Mouse (Mus musculus): ENCODE data around the gene Pitpnm2.

Gene Pitpnm2

DNA sequence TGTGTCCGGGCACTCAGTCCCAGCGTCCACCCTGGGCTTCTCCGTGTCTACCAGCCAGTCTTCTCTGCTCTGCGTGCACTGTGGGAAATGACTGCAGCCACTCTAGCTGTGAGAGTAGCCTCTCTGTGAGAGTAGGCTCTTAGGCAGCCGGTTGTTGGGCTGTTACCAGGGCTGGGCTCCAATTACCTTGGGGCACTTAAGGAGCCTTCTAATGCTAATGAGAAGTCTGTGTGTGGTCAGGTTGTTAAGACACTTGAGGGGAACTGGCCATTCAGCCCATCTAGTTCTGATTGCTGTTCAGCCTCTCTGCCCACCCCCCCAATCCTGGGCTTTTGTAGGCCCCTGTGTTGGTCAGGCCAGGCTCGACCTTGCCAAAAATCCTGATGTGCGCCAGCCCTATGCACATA, 72.8 kb downstream of the Pitpnm2 start:
- peak; percentile 73 to 76 for DNase-seq

DNA sequence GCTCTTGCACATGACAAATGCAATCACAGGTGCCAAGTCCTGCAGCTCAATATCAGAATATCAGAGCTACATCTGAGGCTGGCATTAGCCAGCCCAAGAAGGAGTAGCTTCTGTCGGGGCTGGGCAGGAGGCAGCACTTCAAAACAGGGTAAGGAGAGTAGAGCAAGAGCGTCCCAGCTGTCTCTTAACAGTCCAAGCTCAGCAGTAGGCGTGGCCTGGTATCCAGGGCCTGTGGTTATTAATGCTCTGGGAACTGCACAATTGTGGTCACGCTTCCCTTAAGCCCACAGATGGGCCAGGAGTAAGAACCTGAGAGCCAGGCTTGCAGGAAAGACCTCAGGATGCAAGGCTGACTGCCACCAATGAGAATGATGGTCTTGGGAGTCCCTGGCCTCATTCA, 74.4 kb downstream of the Pitpnm2 start:
- DNase-seq = no peak

DNA sequence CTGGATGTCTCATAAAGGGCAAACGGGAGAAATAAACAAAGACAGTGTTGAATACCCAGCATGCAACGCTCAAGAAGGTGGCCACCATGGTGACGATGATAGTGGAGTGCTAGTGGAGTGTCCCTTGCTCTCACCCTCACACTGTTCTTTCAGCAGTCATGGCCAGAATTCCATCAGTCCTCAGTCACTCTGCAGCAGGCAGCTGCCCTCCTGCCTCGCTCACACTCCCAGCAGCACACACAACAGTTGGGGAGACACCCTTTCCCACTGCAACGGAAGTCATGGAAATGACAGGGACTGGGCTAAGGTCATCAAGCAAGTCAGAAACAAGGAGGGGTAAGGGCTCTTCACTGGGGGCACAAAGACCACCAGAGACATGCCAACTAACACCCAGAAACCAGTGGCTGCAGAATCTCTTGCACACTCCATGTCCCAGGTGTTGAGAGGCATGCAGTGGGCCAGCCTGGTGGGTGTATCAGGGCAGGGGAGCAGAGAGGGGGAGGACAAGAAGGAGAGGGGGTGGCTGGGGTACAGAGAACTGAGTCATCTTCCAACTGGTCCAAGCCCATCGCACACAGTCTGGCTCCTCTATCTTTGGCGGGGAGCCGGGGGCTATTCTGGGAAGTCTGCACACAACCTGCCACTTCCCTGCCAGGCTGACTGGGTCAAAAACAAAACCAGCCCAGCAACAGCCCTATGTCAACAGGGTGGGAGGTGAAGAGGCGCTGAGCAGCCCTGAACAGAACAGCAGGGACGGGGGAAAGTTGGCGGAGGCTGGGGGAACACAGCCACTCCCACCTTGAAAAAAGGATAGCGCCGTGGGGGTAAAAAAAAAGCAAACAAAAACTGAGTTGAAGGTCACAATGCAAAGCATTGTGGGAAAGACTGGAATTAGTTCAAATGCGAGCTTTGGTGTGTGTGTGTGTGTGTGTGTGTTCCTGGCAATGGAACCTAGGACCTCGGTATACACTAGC, 76.3 kb downstream of the Pitpnm2 start:
- peak; percentile 70 to 75 for DNase-seq

DNA sequence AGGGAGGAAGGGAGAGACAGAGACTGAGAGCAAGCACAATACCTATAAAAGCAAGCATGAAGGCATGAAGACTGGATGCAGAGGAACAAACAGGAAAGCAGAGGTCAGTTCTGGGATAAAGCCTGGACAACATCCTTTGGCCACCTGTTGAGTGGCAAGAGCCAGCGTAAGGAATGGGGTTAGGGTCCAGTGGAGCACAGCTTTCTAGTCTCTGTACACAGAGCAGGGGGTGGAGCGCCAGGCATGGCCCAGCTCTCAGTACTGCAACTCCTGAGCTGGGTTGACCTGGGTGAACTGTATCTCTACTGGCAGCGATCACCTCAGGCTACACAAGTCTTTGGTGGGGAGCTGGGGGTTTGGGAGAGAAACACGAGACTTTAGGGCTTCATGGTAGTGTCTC, 77.3 kb downstream of the Pitpnm2 start:
- DNase-seq = no peak

DNA sequence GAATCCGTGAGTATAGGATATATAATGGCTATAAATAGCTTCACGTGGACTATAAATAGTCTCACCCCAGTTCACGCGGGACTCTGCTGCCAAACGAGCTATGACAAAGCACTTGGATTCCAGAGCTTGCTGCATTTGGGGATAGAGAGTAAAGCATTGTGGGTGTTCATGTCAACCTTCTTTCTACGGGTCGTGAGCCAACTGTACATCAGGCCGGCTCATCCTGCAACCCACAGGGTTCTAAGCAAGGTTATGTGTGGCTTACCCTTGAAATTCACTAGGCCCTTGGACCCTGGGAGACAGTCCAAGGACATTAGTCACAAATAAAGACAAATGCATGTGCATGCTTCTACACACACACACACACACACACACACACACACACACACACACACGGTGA, 77.8 kb downstream of the Pitpnm2 start:
- DNase-seq = no peak

DNA sequence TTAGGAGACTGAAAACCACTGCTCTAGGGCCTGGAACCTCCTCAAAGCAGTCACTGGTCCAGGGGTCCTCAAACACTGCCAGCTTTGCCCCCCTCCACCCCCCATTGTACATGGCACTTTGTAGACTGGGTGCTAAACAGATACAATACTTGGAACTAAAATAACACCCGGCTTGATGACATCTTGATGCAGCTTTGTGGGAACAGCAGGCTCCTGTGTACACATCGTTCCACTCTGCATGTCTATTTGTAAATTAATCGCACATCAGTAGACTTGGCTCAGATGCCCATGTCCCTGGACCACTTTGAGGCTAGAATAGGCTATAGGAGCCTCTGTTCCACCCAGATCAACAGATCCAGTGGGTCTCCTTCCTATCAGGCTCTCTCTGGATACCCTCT, 80.3 kb downstream of the Pitpnm2 start:
- no peak for DNase-seq

DNA sequence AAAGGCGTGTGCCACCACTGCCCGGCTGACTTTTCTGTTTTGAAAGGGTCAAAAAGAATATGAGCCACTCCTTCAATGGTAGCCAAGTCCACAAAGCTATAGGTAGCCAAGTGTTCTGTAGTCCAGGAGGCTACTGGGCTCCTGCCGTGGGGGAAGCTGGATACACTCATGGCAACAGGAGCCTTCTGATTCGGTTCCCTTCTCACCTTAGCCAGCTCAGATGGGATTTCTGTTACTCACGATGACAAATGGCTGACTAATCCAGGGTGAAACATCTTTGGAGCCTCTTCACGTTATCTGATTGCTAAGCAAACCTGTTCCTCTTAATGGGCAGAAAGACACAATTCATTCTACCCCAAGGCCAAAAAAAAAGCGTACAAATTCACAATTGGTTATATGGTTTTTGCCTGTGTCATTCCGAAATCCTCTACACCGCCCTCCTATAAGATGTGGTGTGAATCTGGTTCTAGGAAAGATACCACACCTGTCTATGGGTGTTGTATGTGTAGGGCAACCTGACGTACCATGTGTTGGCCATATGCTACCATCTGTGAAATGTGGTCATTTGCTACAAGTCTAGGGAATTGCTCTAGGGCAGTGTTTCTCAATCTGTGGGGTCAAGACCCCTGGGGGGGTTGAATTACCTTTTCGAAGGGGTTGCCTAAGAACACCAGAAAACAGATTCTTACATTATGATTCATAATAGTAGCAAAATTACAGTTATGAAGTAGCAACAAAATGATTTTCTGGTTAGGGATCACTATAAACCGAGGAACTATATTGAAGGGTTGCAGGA, 80.9 kb downstream of the Pitpnm2 start:
- DNase-seq = no peak

DNA sequence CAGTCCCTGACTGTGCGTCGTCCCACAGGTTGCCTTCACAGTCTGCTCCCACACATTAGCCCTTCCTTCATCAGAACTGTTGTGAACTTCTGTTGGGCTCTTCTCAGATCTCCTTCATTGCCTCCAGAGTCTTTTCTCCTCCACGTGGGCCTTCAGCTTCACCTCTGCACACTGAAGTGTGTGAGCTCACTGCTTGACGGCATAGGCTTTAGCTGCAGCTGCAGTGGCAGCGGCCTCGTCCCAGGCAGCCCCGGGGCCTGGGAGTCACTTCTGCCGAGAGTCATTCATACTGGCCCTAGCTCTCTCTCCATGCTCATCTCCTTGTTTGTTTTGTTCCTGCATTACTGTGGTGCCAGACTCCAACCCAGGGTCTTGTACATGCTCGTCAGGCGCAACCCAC, 81.9 kb downstream of the Pitpnm2 start:
- no peak for DNase-seq

DNA sequence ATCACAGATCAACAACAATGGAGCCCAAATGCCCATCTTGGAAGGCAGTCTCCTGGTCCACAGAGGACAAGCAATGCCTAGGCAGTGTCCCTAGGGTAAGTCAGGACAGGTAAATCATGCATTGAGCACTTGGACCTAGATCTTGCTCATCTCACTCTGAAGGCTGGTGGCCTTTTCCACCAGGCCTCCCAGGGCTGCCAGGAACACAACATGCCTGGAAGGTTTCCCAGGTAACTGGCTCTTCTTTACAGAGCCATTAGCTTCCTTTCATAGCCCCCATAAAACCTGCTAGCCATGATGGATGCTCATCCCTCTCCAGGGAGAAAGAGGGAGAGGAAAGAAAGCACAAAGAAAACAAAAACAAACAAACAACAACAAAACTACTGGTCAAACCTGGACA, 82.8 kb downstream of the Pitpnm2 start:
- no peak for DNase-seq

DNA sequence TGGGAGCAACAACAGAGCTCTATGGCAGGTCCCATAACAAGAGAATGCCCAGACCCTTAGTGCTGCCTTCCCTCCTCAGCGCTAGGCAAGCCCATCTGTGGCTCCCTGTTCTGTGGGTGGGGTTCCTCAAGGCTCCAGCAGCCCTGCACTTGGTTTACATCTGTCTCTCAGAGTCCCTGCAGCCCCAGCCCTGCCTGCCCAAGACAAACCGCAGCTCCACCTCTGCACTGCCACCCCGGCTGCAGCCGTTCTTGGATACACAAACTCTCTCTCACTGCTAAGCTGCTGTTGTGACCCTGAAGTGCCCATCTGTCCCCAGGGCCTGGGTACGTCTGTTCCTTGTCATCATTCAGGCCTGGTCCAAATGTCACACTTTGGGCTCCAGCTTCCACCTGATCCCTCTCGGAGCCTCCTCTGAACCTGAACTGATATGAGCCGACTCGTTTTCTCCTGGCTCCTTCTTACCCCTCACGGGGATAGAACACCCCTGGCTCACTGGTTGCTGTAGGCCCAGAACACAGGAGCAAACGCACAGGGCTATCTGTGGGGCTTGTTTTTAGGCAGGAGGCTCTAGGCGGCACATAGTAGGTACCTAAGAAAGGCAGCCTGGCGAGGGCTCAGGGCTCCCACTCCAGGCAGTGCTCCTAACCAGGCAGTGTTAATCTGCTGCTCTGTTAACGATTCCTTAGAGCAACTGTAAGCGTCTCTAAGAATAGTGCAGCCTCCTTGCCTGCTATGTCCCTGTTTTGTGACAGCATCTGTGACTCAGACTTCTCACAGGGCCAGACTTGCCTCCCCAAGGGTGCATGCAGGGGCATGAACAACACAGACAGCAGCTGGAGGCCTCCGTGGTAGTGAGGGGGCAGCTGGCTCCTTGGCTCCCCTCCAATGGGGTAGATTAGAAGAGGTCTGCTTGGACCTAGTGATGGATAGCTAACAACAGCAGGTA, 83.7 kb downstream of the Pitpnm2 start:
- DNase-seq = no peak

DNA sequence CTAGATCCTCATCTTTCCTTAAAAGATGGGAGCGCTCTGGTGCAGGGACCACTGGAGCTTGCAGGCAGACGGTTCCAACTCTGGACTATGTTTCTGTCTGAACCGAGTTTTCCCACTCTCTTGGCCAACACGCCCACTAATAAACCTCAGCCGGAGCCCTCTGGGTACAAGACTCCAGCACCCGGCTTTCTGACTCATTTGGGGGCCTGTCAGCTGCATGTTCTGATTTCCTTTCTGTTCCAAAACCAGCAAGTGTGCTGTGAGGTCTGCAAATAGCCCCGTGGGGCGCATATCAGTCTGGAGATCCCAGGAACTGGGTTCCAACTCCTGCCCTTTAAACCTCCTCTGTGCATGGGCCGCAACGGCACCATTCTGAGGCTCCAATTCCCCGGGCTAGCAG, 86.1 kb downstream of the Pitpnm2 start:
- no peak for DNase-seq

DNA sequence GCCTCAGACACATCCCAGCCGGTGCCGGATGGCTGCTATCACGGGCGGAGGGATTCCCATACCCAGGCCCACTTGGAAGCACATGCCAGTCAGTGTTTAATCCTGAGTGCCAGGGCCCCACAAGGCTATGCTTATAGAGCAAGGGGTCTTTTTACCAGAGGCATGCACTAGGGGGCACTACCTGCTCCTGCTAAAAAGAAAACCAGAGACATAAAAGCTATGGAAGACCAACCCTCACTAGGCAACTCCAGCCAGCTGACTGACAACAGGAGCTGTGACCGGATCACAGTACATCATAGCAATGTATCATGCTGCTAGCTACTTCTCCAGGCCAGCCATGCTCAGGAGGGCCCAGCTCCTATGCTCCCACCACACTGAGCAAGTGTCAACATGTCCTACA, 87.0 kb downstream of the Pitpnm2 start:
- peak; percentile 71 to 79 for DNase-seq

DNA sequence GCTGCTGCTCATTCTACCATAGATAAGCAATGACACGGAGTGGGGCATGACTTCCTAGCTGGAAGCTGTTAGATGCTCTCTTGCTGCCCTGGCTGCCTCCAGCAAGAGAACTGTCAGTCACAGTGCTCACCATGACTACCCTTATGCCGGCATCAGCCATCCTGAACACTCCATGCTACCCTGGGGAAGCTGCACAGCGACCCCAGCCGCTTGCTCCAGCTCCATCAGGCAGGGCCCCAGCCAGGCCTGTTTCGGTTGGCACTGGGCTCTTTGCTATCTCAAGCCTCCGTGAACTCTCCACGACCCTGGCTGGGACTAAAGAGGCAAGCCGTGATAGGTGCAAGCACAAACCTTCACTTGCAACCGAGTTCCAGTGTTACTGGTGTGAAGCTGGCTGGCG, 87.7 kb downstream of the Pitpnm2 start:
- DNase-seq = no peak

DNA sequence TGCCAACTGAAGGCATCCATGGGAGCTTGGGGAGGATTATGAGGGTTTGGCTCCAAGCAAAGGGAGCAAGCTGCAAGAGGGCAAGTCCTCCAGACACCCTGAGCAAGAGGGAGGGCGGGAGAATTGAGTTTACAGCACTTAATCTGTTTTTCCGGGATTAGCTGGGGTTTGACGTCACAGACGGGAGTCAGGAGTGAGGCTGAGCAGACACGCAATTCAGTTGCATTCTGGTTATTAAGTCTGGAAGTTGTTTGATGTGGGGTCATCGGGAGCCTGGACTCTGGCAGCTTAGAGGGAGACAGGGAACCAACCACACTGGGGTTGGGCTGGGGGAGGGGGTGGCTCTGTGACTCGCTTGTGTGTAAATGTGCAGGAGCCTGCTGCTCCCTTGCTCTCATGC, 90.1 kb downstream of the Pitpnm2 start:
- no peak for DNase-seq

DNA sequence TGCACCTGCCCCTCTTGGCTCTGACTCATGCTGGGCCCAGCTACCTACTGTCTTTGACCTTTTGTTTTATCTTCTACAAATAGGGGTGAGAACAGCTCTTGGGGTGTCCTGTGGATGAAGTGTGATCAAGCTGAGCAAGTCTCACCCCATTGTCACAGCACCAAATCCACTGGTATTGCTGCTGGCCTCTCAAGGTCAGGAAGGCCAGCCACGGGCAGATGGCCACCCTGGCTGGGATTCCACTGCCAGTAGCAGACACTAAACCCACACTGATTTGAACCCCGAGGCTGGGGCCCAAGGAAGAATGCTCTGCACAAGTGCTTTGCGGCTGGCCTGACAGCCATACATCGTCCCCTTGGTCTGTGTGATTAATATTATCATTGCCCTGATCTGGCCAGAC, 91.3 kb downstream of the Pitpnm2 start:
- no peak for DNase-seq

DNA sequence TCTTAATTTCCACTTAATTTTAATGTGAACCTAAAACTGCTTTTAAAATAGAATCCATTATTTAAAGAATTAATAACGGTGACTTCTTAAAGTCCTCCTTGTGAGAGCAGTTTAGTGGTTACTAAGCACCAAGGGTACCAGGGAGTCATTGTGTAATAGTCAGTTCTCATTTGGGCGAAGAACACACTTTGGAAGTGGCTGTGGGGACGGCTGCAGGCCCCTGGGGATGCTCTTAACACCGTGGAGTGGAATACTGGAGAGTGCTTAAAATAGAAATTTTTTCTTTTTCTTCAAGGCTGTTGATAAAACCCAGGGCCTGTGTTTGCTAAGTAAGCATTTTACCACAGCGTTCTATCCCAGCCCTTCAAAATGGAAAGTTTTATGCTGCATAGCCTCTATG, 93.6 kb downstream of the Pitpnm2 start:
- peak; percentile 51 to 56 for DNase-seq

DNA sequence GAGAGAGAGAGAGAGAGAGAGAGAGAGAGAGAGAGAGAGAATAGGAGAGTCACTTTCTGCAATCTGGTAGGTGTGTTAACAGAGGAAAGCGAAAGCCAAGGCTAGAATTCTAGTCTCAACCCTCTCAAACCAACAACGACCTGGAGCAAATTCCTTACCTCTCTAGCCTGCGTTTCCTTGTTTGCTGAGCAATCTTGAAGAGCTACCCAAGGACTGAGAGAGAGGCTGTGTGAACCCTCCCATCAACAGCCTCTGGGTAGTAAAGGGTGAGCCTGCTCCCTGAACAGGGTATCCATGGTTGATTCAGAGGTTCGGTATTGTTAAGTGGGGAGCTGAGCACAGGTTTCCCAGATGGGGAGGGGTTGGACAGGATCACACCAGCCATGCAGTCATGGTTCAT, 96.8 kb downstream of the Pitpnm2 start:
- DNase-seq = peak in 1 of 2 experiments; percentile 66

DNA sequence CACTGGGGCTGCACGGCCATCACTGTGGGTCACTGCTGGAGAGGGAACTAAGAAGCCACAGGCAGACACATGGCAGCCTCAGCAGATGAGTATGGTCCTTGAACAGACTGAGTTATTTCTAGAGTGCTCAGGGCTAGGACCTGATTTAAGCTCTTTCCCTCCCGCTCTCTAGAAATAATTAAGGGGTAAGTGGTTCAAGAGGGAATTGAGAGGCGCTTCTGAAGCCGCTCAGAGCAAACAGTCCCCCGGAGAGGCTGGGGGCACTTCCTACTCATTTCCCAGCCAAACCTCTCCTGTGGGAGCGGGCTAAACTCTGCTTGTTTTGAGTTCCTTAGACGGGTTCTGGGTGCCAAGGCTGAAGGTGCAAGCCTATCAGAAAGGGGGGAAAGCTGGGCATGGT, 98.7 kb downstream of the Pitpnm2 start:
- DNase-seq = peak; percentile 40 to 65

DNA sequence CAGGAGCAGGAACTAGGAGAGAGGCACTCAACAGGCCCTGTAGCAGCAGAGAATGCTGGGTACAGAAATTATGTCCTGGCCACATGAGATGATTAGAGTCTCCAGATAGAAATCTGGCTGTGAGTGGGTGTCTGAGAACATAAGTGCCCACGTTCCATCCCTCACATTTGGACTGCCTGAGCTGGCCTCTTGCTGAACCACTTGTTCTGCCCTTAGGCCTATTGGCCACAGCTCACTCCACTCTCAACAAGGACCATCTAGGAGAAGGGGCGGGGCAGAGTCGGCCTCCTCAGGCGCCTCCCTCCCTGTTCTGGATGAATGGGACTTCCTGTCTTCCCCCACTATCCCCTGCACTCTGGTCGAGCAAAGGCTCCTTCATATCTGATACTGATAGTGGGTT, 100.5 kb downstream of the Pitpnm2 start:
- peak; percentile 83 to 87 for DNase-seq

DNA sequence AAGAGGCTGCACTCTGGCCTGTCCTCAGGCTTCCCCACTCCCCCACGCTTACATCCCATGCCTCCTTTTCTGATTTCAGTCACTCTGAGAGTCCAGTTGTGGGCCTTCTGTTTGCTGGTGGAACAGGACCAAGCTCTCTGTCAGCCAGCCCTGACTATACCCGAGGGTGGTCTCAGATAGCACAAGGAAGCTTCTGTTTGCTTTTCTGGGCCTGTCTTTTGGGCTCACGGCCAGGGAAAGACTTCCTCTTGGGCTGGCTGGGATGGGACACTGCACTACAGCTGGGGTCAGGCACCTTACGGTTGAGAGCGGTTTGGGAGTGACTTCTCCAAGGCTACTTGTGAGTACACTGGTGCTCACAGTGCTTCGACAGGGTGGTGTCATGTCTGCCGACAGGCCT, 111.5 kb downstream of the Pitpnm2 start:
- DNase-seq = peak in 1 of 2 experiments; percentile 30

DNA sequence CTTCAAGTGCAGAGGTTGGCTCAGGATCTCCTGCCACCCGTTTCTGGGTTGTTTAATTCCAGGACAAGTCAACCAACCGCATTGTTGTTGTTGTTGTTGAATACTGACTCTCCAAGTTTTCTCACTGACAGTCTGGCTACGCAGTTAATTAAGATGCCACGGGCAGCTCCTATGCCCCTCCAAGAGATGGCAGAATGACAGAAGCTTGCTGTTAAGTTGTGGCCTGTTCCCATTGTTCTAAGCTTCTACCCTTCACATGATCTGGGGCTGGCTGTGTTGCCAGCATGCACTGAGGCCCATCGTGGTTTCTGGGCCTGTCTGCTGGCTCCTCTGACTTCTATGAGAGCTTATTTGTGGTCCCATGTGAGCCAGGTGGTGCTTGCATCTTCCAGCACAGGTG, 115.3 kb downstream of the Pitpnm2 start:
- DNase-seq = no peak

DNA sequence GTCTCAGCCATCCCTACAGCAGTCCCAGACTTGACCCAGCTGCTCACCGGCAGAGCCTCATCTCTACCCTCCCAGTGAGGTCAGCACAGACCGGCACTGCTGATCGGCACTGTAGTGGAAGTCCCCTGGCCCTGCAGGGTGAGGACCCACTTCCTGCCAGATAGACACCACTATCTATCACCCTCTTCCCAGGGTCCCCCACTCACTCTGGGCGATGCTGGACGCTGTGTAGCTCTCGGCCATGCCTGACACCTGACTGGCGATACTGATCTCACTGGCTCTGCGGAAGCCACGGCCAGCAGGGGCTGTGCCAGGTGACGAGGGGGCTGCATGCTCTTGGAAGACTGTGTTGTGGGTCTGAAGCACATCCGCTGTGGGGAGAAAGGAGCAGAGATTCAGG, 124.5 kb downstream of the Pitpnm2 start:
- DNase-seq = no peak

DNA sequence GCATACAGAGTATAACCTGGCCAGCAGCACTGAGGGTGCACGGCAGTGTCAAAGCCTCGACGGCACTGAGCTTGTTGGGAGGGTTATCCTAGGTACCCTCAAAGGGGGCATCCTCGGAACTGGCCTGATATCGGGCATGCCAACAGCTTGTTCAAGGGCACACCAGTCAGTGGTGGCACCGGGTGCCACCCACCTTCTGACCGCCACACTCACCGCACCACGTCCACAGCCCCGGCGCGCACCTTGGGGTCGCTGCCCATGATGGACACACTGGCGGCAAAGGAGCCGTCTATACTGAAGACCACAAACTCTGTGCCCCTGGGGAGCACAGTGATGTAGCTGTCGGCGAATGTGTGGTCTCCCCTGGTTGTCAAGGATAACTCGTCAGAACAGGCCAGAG, 127.2 kb downstream of the Pitpnm2 start:
- no peak for DNase-seq

Data from lung, adult 18-20 months (tissue).